Mouse (Mus musculus) CH12.LX (cell line): ENCODE data around the gene Dpf3.

Experiments
- BHLHE40 ChIP-seq: IDR thresholded peaks from 2 replicates; pipeline ENCODE4 v1.6.1; 2011; ENCODE audit warnings: mild to moderate bottlenecking, low read depth, low read length, improper control_type of control experiment
- CTCF ChIP-seq, 2 experiments: IDR thresholded peaks in 1 of 2; conservative IDR thresholded peaks in 1 of 2; 2 replicates each; pipeline ENCODE4 v1.5.1; 2011 to 2012; ENCODE audit warnings: low read depth in 2 of 2, low read length in 2 of 2, improper control_type of control experiment in 1 of 2, inconsistent platforms in 1 of 2, mild to moderate bottlenecking in 1 of 2, moderate library complexity in 1 of 2
- MYC ChIP-seq: IDR thresholded peaks from 2 replicates; pipeline ENCODE4 v1.6.1; 2011; ENCODE audit warnings: low read depth, mild to moderate bottlenecking, improper control_type of control experiment, low read length
- RAD21 ChIP-seq: IDR thresholded peaks from 2 replicates; pipeline ENCODE4 v1.6.1; 2011; ENCODE audit warnings: low read depth, mild to moderate bottlenecking, low read length, improper control_type of control experiment, moderate library complexity
- ZNF384 ChIP-seq: IDR thresholded peaks from 2 replicates; pipeline ENCODE4 v1.6.1; 2012; ENCODE audit warnings: low read depth, low read length, improper control_type of control experiment, inconsistent platforms

DNA sequence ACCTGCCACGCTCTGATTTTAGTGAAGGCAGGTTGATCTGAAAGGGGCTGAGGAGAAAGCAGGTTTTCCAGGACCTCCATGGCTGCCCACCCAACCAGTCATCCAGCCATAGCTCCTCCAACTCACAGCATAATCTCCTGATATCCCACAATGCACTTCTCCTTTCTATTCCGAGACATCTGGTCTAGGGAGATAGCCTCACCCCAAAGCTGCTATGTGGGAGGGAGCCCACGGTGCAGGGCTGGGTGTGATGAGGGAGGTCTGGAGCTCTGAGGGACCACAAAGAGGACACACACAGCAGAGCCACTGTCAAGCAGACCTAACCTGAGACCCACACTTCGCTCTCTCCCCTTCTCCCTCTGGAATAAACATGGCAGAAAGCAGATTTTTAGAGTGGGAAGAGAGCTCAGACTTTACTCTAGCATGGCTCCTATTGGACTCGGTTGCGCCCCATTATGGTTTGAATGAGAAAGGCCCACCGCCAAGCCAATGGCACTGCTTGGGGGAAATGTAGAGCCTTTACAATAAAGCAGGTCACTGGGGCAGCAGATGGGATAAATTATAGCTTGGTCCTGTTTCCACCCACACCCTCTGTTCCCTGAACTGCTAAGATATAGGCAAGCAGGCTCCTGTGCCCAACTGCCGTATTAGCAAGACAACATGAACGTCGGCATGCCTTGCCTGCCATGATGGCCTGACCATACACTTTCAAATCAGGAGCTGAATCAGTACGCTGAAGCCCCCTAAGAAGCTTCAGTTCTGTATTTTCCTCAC, 178.3 kb downstream of the Dpf3 start:
- TF ChIP-seq CTCF (conservative IDR thresholded peaks at IDR 0.05 in 1 of 2, IDR thresholded peaks at IDR 0.05 in 1 of 2; ENCODE audit: low read depth in 2 of 2, low read length in 2 of 2), result no peak
- TF ChIP-seq ZNF384, result no peak
- no peak for TF ChIP-seq BHLHE40
- no peak for TF ChIP-seq RAD21
- no peak for TF ChIP-seq MYC
